Mouse (Mus musculus): ENCODE data around the gene Gars.

The Gars gene

DNA sequence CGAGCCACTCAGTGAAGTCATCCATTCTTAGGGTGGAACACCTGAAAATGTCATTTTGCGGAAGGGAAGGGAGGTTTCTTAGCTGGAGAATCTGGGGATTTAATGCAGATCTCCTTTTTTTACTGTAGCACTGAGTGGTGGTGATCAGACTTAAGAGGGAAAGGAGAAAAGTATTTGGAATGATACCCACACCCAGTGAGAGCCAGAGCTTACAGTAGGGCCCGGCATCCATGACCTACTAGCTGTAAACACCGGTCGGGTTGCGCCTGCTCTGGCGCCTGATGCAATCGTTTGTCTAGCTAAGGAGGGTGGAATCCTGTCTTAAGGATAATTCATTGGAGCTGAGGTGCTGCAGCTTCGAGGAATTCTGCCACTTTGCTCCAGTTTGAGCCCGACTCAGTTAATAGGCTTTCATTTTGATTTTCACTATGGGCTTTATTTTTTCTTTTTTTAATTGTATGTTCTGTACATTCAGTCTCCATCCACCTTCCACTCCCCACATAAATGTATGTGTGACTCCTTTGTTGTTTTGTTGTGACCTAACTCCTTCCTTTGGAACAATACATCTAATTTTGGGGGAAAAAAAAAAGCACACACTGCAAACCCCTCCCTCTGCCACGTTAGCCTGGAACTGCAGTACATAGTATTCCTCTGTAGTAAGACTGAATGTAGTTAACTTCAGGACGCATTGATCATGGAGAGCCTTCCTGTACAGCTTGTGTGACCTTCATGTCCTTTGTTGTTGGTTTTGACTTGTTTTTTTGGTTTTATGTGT lies 1.1 kb downstream of the Gars start:
- DNase-seq = peak; percentile 40

- no peak for DNase-seq
These were observed 1.6 kb downstream of the Gars start for GRCm38 (mm10) chr6:55039446-55039783.

- DNase-seq = no peak
These were observed 2.2 kb downstream of the Gars start for GRCm38 (mm10) chr6:55040031-55040430.

DNA sequence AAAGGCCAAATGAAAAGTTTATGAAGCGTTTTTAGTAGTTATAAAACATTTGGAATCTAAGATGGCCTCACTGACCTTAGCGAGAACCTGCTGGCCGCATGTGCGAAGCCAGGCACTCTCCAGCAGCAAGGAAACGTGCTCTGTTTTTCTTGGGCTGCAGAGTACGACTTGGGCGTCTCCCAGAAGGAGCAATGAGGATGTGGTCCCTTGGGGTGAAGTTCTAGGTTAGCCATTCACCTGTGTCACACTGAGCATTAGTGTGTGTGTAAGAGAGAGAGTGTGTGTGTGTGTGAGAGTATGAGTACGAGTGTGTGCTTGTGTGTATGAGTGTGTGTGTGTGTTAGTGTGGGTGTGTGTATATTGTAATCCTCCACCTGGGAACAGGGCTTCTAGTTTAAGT lies 5.4 kb downstream of the Gars start:
- DNase-seq = no peak

DNA sequence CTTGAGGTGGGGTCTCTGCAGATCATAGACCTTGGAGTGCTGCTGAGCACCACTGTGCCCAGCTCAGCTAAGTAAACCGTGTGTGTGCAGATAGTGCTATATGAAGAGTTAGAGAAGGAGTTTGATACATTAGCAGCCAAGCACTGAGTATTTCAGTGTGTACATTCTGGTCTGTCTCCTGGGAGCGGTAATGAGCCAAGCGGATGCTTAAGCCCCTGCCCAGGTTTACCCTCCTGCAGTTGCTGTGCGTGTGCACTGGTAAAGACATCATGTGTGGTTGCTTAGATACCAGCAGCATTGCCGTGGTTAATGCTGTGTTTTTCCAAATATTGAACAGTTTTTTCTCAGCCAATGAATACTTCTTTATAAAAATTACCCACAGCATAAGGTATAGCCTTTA lies 6.7 kb downstream of the Gars start:
- DNase-seq = no peak

DNA sequence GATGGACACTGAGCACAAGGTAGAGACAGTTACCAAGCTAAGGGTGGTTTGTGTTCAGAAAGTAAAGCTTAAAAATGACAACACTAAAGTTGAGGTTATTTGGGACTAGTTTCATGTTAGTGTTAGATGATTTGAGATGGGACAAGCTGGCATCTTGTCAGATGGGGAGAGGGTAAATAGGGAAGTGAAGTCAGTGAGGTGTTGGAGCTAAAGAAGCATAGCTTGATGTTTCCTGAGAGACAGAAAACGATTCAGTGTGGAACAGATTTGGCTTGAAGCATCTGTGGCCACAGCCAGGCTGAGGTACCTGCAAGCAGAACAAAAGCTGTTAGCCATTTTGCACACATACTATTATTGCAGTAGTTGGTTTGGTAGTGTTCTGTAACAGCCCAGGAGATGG lies 7.5 kb downstream of the Gars start:
- no peak for DNase-seq

DNA sequence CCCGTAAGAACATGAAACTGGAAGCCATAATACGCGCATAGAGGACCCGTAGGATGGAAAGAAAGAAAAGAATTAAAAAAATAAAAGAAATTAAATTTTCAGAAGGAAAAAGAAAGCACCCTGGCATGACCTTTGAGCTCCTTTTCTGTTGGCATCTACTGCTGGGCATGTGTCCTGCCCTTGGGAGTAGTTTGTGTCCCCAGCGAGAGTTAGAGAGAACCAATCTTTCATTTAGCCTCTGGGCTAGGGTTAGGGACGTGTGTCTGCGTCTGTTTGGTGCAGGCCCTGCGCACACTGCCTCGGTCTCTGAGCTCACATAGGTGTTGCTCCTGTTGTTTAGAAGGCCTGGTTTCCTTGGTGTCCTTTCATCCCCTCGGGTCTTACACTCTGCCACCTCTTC lies 11.4 kb downstream of the Gars start:
- no peak for DNase-seq

DNA sequence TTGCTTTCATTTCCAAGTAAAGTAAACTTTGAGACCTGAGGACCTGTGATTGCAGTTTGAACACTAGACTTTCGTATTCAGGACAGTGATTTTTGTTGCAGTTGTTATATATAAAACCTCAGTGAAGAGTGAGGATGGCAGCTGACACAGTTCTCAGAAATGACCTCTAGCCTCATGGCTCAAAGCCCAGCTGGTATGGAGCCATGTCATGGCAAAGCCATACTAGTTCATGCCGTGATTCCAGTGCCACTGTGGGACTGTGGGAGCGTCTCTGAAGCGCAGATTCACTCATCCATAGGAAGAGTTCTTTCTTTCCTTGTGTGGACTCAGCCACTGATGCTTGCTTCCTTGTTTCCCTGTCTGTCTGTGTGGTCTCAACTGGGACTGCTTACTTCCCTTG lies 16.7 kb downstream of the Gars start:
- DNase-seq = no peak

DNA sequence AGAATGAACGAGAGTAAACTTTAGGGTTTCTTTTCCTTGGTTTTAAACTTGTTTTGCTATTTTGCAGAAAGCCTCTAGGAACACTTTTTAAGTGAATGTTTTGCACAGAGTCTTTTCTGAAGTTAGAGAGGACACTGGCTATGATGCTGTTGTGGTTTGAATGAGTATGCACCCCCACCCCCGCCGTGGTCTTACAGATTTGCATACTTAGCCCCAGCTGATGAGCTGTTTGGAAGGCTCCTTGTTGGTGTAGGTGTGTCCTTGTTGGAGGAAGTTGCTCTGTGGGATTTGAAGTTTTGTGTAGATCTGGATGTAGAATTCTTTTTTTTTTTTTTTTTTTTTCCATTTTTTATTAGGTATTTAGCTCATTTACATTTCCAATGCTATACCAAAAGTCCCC lies 19.6 kb downstream of the Gars start:
- no peak for DNase-seq

DNA sequence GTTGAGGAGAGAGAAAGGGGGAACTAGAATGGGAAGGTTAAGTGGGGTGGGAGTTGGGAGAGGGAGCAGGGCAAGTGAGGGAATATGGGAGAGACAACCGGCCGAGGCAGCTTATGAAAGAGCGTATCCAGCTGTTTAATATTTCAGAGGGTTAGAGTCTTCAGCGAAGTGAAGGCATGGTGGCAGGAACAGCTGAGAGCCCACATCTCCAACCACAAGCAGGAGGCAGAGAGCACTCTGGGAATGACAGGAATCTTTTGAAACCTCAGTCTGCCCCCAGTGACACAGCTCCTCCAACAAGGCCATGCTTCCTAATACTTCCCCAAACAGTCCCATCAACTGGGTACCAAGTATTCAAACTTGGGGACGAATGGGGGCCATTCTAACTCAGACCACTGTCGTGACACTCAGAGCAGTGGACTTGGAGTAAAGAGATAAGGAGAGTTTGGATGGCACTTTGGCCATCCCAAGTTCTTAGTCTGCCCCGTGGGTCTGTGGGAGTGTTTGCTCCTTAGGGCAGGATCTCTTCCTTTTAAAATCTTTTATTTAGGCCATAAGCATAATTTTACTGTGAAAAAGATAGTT lies 22.5 kb downstream of the Gars start:
- no peak for DNase-seq

- DNase-seq = no peak
These were observed 23.5 kb downstream of the Gars start for GRCm38 (mm10) chr6:55061328-55061727.

DNA sequence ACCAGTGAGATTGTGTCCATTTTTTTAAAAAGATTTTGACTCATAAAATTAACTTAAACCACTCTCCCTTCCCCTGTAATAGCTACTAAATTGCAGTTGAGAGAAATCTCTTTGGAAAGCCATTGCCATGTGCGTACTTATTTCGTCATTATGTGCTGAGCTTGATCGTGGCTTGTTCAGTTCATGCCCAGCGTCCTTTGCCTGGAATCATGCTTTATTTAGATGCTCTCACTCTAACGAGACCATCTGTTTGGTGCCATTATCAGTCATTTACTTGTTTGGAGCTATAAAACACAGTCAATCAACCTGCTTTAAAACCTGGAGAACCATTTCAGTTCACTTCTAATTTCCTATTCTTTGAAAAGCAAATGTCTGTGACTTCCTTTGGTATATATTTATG lies 24.4 kb downstream of the Gars start:
- DNase-seq = no peak

GRCm38 (mm10) chr6:55063793-55064476 lies 26.1 kb downstream of the Gars start:
- DNase-seq = no peak

GRCm38 (mm10) chr6:55064477-55064827 lies 26.6 kb downstream of the Gars start:
- no peak for DNase-seq

GRCm38 (mm10) chr6:55065903-55066302 lies 28.1 kb downstream of the Gars start:
- DNase-seq = no peak

DNA sequence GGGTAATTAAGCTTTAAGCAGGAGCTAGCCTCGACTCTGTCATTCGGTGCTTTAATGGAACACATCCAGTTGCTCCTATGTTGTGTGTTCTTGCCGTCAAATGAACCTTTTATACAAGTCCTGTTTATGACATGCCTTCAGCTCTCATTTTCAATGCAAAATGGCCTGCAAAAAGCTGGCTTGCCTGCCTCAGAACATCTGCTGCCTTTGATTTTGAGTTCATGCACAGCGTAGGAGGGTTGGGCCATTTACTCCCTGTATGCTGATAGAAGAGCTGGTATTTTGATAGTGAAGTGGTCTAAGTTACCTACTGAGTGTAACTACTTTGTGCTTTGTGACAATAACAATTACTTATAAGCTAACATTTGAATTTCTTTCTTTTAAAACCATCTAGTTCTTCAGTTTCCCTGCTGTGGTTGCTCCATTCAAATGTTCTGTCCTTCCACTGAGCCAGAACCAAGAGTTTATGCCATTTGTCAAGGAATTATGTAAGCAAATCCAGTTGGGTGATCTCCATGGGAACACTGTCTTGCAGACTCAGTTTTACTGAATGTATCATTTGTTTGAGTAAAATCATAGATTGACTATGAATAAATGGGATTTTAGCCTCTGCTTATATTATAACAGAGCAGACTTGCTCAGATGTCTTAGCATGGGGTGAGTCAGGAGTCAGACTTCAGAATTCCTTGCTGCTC lies 38.9 kb downstream of the Gars start:
- DNase-seq = no peak

DNA sequence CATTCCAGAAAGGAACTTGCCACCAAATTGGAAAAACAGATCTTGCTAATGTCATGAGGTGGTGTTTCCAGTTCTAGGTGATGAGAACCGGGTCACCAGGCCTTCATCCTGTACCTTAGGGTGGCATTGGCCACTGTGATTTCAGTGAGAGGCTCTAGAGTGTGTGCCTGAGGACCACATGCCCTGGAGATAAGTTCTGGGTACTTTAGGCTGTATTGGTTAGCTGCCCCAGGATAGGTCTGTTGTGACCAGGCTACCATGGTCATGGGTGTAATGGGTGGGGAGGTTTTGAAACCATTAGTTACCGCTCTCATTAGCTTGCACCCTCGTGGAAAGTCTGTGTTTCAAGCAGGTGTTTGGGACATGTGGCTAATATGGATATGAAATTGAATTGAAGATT lies 43.6 kb downstream of the Gars start:
- DNase-seq = no peak

- no peak for DNase-seq
These were observed 44.6 kb downstream of the Gars start for GRCm38 (mm10) chr6:55082261-55083051.

GRCm38 (mm10) chr6:55087355-55087754 lies 49.5 kb downstream of the Gars start:
- DNase-seq = peak; percentile 72

DNA sequence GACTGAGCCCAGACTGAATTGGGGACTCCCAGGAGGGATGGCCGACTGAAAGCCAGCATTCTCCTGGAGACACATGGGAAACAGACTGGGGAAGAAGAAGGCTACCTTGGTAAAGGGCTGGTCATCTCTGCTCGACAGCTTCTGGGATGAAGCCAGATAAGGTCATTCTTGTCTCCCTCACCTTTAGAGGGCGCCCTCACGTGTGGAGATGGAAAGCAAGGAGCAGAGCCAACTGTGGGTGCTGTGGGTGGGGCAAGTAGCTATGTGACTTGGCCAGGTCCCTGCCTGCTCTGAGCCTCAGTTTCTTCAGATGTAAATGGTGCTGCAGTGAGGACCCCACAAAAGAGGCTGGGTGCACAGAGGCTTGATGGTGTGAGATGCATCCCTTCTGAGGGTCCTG lies 52.8 kb downstream of the Gars start:
- DNase-seq = no peak

- DNase-seq = no peak
These were observed 53.6 kb downstream of the Gars start for GRCm38 (mm10) chr6:55091396-55091795.

DNA sequence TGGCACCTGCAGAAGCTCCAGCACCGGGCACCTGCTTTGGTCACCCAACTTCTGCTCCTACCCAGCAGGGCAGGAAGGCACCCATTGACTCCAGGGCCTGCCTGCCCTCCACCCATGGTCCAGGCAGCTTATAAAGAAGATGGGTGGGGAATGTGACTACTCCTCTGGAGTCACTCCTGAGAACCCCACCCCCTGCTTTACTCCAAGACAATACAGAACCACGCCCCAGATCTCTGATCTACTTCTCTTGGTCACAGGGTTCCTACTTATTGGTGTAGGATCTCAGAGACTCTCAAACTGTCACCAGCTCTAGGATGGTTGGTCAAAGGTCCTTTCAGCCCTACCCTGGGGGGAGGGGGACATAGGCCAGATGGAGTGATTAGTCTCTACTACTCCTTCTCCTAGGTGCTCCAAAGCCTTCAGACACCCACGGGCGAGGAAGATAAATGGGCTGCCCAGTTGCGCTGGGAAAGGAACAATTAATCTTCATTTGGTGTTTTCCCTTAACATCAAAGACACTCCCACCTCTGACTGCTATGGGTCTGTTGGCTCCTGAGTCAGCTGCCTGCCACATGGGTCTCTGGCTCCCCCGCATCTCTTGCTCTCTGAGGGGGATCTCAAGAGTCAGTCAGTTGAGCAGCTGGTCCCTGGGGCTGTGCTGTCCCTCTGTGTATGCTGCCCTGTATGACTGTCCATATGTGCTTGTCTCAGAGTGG lies 55.8 kb downstream of the Gars start:
- peak; percentile 53 for DNase-seq

All from retina, postnatal 1 day (tissue).